Mouse (Mus musculus): Measurements from ENCODE around the gene Tpk1. TPM values are rescaled to one million over a fixed set of nuclear protein-coding genes. Genes with fewer than 3 reads are reported as not detected.

Gene Tpk1
- polyA plus RNA-seq, 1 experiment from 2014 or later, result 8.9 TPM

DNA sequence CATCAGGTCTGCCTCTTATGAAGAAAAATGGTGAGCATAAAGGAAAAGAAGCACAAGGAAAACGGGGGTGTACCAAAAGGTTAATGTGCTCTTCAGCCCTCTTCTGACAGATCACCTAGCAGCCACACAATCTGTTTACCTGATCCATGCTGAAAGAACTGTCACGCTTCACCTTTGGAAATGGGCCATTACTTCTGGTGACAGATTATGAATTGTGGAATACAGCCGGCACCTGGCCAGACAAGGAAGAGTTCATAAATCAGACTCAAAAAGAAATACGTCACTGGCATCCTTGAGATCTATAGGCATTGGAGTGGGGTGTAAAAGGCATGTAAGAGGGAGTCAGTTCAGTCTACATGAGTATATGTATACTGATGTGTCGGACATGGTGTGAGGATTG is 292.9 kb downstream of the Tpk1 start:
- Histone ChIP-seq H3K4me3 (replicated peaks) (no peak overlapping the region), H3K9me3 (replicated peaks) (no peaks in the 10 kb centered on the region), H3K27me3 (no peaks in the 10 kb centered on the region), H3K4me1 (no peaks in the 10 kb centered on the region), H3K9ac (no peak overlapping the region), H3K4me2 (replicated peaks) (no peak overlapping the region), H3K27ac (replicated peaks) (no peak overlapping the region), H3K36me3 (no peaks in the 10 kb centered on the region)
- 87% methylated on average over 5 of the region's 5 CpGs for WGBS
- ATAC-seq (ENCODE audit: insufficient number of reproducible peaks, low FRiP score, low TSS enrichment, low read depth), result no peak

DNA sequence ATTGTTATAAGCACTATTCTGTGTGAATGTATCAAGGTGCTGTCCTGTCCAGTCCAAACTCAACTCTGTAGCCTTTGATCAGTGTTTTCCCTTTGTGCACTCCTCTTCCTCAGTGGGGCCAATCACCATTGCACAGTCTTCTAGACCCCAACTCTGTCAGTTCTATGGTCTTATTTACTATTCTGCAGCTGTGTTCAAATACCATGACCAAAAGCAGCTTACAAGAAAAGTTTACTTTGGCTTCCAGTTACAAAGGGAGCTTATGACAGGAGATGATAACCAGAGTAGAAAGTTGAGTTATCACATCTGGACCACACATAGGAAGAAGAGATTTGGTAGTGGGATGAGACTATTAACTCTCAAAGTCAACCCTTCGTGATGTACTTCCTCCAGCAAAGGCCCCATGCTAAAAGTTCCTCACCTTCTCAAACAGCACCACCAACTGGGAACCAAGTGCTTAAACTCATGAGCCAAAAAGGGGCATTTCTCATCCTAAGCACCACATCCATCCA is 298.6 kb downstream of the Tpk1 start:
- Histone ChIP-seq H3K9me3 (replicated peaks) (no peaks in the 10 kb centered on the region), H3K27ac (replicated peaks) (no peak overlapping the region), H3K4me3 (replicated peaks) (no peak overlapping the region), H3K4me1 (no peaks in the 10 kb centered on the region), H3K4me2 (replicated peaks) (no peak overlapping the region), H3K27me3 (no peaks in the 10 kb centered on the region), H3K36me3 (no peaks in the 10 kb centered on the region), H3K9ac (no peak overlapping the region)
- no peak for ATAC-seq (ENCODE audit: insufficient number of reproducible peaks, low FRiP score, low TSS enrichment, low read depth)
- 72% methylated on average over 1 of the region's 1 CpGs for WGBS

DNA sequence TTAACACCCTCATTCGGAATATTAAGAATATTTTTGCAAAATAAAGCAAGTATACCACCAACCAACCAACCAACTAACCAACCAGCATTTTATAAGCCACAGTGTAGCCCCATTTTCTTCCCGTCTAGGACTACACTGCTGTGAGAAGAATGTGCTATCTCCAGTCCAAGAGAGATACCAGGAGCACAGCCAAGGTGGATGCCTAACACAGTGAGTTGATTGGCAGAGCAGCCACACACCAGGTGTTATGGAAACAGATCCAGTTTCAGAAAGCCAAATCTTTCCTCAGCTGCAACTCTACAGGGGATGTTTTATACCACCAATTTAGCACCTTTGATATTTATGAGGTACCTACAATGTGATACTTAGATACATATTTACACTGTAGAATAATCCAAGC is 299.1 kb downstream of the Tpk1 start:
- Histone ChIP-seq H3K4me3 (replicated peaks) (no peak overlapping the region), H3K4me2 (replicated peaks) (no peak overlapping the region), H3K9ac (no peak overlapping the region), H3K4me1 (no peaks in the 10 kb centered on the region), H3K9me3 (replicated peaks) (no peaks in the 10 kb centered on the region), H3K27me3 (no peaks in the 10 kb centered on the region), H3K36me3 (no peaks in the 10 kb centered on the region), H3K27ac (replicated peaks) (no peak overlapping the region)
- 73% methylated on average over 2 of the region's 2 CpGs for WGBS
- no peak for ATAC-seq (ENCODE audit: insufficient number of reproducible peaks, low FRiP score, low TSS enrichment, low read depth)

DNA sequence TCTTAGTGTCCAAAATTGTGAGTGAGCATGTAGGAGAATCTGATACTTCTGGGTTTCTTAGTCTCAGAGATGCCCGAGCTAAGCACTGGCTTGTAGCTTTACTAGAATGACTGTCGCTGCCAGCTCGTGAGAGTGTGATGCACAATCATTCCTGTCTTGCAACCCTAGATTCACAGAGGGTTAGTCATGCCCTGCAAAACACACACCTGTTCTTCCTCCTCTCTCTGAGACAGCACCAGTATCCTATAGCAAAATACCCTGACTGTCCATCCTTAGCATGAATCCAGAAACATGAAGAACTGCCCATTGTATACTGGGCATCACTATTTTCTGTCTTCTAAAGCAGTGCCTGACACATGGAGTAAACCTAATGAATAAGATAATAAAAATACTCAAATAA is 302.2 kb downstream of the Tpk1 start:
- Histone ChIP-seq H3K9ac (no peak overlapping the region), H3K4me3 (replicated peaks) (no peak overlapping the region), H3K4me2 (replicated peaks) (no peak overlapping the region), H3K9me3 (replicated peaks) (no peaks in the 10 kb centered on the region), H3K4me1 (no peaks in the 10 kb centered on the region; the same call in 1 of the 2 replicates), H3K27ac (replicated peaks) (no peak overlapping the region), H3K27me3 (no peaks in the 10 kb centered on the region), H3K36me3 (no peaks in the 10 kb centered on the region)
- no peak for ATAC-seq (ENCODE audit: insufficient number of reproducible peaks, low FRiP score, low TSS enrichment, low read depth)
- 67% methylated on average over 3 of the region's 3 CpGs for WGBS

DNA sequence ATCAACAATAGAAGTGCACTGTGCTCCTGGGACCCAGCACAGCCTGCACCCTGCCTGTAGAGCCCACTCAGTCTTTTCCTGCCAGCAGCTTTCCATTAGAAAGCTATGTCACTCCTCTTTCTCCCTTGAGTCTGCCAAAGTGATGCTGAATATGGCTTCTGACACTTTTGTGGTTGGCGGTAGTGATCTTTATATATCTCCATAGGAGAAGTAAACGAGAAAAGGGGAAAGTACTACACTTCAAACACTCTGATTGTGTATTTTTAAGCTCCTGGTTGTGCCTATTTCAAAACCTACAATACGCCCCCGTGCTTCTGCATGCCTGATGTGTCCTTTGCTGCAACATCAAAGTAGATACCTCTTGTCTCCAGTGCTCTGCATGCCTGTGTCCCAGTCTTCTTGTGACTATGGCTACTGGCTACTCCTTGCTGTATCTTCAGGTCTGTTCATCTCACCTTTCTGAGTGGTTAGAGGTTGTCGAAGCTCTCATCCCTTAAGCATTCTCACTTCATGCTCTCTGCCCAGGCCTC is 302.7 kb downstream of the Tpk1 start:
- Histone ChIP-seq H3K36me3 (no peaks in the 10 kb centered on the region), H3K4me3 (replicated peaks) (no peak overlapping the region), H3K27ac (replicated peaks) (no peak overlapping the region), H3K4me1 (no peaks in the 10 kb centered on the region; the same call in 1 of the 2 replicates), H3K4me2 (replicated peaks) (no peak overlapping the region), H3K27me3 (no peaks in the 10 kb centered on the region), H3K9ac (no peak overlapping the region), H3K9me3 (replicated peaks) (no peaks in the 10 kb centered on the region)
- no peak for ATAC-seq (ENCODE audit: insufficient number of reproducible peaks, low FRiP score, low TSS enrichment, low read depth)
- WGBS, result 81% methylated on average over 5 of the region's 5 CpGs

DNA sequence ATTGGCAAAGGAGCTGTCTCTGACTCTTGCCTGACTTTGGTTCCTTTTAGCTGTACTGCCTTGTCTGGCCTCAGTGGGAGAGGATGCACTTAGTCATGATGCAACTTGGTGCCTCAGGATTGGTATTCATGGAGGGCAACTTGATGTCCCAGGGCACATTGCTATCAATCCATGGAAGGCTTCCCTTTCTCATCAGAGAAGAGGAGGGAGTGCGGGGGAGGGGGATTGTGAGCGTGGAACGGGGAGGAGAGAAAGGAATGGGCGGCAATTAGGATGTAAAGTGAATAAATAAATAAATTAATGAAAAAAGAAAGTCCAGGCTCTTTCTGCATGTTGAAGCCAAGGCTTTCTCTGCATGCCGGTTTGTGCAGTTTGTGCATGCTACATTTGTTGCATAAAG is 304.8 kb downstream of the Tpk1 start:
- WGBS, result 55% methylated on average over 5 of the region's 5 CpGs

DNA sequence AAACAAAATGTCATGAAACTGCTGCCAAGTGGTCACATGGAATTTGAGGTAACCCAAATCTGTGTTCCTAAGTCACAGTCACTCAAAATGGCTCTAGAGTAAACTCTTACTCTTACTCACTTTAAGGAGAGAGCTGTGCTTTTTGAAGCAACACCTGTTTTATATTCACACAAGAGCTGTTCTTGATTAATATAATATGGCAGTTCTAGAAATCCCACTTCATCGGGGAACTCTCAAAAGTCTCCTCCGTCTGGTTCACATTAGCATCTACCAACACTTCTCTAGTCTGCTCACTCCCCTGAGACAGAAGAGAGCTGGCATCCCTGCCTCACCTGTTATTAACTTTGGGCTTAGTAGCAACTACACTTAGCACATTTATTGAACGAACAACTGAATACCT is 305.9 kb downstream of the Tpk1 start:
- Histone ChIP-seq H3K9ac (no peak overlapping the region), H3K9me3 (replicated peaks) (no peaks in the 10 kb centered on the region), H3K27me3 (no peaks in the 10 kb centered on the region), H3K36me3 (no peaks in the 10 kb centered on the region), H3K4me1 (no peaks in the 10 kb centered on the region; the same call in 1 of the 2 replicates), H3K4me3 (replicated peaks) (no peak overlapping the region), H3K27ac (replicated peaks) (no peak overlapping the region), H3K4me2 (replicated peaks) (no peak overlapping the region)
- ATAC-seq (ENCODE audit: insufficient number of reproducible peaks, low FRiP score, low TSS enrichment, low read depth), result no peak
- WGBS, result 27% methylated on average over 3 of the region's 3 CpGs

More for the DNA sequence above, 304.8 kb downstream of the Tpk1 start:
- no peak overlapping the region for H3K4me3 ChIP-seq (replicated peaks)
- no peak overlapping the region for H3K4me2 ChIP-seq (replicated peaks)
- no peaks in the 10 kb centered on the region for H3K9me3 ChIP-seq (replicated peaks)
- no peaks in the 10 kb centered on the region for H3K36me3 ChIP-seq
- H3K27me3 ChIP-seq, result no peaks in the 10 kb centered on the region
- no peaks in the 10 kb centered on the region; the same call in 1 of the 2 replicates for H3K4me1 ChIP-seq
- no peak for ATAC-seq (ENCODE audit: insufficient number of reproducible peaks, low FRiP score, low TSS enrichment, low read depth)
- H3K27ac ChIP-seq (replicated peaks), result no peak overlapping the region
- H3K9ac ChIP-seq, result no peak overlapping the region

DNA sequence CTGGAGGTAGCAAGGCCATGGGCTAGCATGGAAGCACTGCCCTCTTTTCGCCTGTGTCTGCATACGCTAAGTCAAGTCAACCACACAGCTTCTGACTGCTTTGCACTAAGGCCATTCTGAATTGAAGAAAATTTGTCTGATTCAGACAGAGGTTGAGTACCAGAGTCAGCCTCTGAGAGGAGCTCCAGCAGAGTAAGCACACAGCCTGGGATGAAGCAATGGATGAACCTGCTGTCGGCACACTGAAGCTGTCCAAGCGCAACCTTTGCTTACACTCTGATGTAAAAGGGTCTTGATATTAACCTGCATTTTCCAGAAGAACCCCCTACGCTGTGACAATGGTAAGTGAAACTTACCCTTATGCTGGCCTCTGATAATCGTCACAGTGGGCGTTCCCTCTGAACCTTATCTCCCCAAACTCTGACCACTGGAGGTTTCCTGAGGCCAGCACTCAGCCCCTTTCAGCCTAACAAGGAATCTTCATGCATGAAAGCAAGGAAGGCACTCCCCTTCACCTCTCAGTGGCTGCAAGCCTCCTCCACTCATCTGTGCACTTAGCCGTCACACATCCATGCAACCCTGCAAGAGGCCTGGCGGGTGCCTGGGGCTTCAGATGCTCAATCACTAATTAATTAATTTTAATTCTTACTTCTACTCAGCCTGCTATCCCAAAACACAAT is 311.4 kb downstream of the Tpk1 start:
- ATAC-seq (ENCODE audit: insufficient number of reproducible peaks, low FRiP score, low TSS enrichment, low read depth), result no peak
- no peak overlapping the region for H3K4me3 ChIP-seq (replicated peaks)
- no peaks in the 10 kb centered on the region for H3K36me3 ChIP-seq
- H3K4me1 ChIP-seq, result no peaks in the 10 kb centered on the region
- H3K4me2 ChIP-seq (replicated peaks), result no peak overlapping the region
- H3K9ac ChIP-seq, result no peak overlapping the region
- no peaks in the 10 kb centered on the region for H3K9me3 ChIP-seq (replicated peaks)
- H3K27ac ChIP-seq (replicated peaks), result no peak overlapping the region
- WGBS, result 85% methylated on average over 9 of the region's 9 CpGs
- H3K27me3 ChIP-seq, result no peaks in the 10 kb centered on the region

DNA sequence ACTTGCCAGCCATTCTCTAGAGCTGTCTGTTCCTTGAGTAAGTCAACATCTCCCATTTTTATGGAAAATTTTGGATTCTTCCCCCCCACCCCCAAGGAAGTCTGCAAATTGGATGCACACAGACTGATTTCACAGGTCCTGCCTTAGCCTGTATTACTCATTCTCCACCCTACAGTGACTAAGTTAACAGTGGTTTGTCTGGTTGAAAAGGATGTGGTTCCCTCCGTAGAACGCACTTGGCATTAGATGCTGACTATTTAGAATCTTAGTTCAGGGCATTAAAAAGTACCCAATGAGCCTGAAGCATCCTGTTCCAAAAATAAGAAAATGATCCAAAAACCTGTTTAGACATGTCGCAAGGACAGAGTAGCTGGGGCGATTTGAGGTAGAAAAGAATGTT is 312.6 kb downstream of the Tpk1 start:
- H3K4me1 ChIP-seq, result no peaks in the 10 kb centered on the region
- H3K27me3 ChIP-seq, result no peaks in the 10 kb centered on the region
- H3K36me3 ChIP-seq, result no peaks in the 10 kb centered on the region
- H3K9me3 ChIP-seq (replicated peaks), result no peaks in the 10 kb centered on the region
- no peak overlapping the region for H3K4me3 ChIP-seq (replicated peaks)
- ATAC-seq (ENCODE audit: insufficient number of reproducible peaks, low FRiP score, low TSS enrichment, low read depth), result no peak
- no peak overlapping the region for H3K9ac ChIP-seq
- H3K27ac ChIP-seq (replicated peaks), result no peak overlapping the region
- H3K4me2 ChIP-seq (replicated peaks), result no peak overlapping the region
- WGBS, result 70% methylated on average over 4 of the region's 4 CpGs

DNA sequence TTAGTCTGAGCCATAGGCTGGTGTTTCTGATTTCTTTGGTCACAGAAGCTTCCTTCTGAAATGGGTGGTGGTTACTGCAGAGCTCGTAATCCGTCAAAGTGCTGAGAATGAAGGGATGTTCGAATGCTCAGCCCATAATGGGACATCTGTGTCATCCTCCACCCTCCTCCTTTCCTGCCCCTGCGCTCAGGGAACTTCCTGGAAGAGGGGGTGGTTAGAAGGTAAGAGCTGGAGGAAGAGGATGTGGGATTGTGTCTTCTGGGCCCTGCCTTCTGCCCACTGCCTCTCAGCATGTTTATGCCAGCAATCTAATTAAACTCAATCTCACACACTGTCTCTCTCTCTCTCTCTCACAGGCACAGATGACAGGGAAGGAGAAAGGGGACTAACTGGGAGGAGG is 317.0 kb downstream of the Tpk1 start:
- no peaks in the 10 kb centered on the region for H3K36me3 ChIP-seq
- 54% methylated on average over 4 of the region's 4 CpGs for WGBS
- no peak overlapping the region for H3K4me3 ChIP-seq (replicated peaks)
- no peak overlapping the region for H3K9ac ChIP-seq
- no peak overlapping the region for H3K4me2 ChIP-seq (replicated peaks)
- no peaks in the 10 kb centered on the region for H3K27me3 ChIP-seq
- H3K27ac ChIP-seq (replicated peaks), result no peak overlapping the region
- ATAC-seq (ENCODE audit: insufficient number of reproducible peaks, low FRiP score, low TSS enrichment, low read depth), result no peak
- H3K4me1 ChIP-seq, result no peaks in the 10 kb centered on the region
- H3K9me3 ChIP-seq (replicated peaks), result no peaks in the 10 kb centered on the region

DNA sequence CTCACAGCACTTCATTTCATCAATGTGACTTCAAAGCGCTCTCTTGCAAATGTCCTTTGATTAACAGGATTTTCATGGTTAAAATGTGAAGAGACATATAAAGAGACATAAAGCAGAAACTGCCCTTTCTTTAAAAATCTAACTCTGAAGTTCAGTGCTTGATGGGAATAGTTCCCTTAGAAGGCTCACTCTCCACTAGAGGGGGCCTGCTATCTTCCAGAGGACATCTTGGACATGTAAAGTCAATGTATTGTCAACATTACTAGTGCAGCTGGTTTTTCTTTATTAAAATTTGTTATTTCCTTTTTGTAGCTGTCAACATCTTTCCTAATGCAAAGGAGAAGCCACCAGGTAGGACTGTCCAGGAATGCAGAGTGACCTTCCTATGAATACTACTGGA is 318.4 kb downstream of the Tpk1 start:
- ATAC-seq (ENCODE audit: insufficient number of reproducible peaks, low FRiP score, low TSS enrichment, low read depth), result no peak
- no peak overlapping the region for H3K4me2 ChIP-seq (replicated peaks)

DNA sequence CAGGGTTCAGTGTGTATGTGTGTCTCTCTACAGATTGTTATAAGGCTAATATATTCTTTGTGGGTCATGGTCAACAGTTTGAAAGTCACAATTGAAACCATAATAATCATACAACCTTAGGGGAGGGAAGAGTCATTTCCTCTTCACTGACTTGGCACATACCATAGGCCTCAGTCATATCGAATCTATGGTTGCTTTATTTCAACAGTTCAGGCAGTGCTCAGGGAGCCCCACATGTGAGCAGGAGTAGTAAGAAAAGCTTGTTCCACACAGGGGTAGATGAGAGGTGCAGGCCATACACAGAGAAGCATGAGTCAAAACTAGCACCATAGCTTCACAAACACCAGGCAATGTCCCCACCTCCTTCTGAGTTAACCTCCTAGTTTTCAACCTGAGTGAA is 323.1 kb downstream of the Tpk1 start:
- Histone ChIP-seq H3K36me3 (no peaks in the 10 kb centered on the region), H3K4me2 (replicated peaks) (no peak overlapping the region), H3K4me1 (no peaks in the 10 kb centered on the region), H3K27me3 (no peaks in the 10 kb centered on the region), H3K27ac (replicated peaks) (no peak overlapping the region), H3K4me3 (replicated peaks) (no peak overlapping the region), H3K9ac (no peak overlapping the region), H3K9me3 (replicated peaks) (no peaks in the 10 kb centered on the region)
- ATAC-seq (ENCODE audit: insufficient number of reproducible peaks, low FRiP score, low TSS enrichment, low read depth), result no peak
- WGBS, result 63% methylated on average over 1 of the region's 1 CpGs

More for the DNA sequence above, 318.4 kb downstream of the Tpk1 start:
- Histone ChIP-seq H3K9ac (no peak overlapping the region), H3K36me3 (no peaks in the 10 kb centered on the region), H3K27me3 (no peaks in the 10 kb centered on the region), H3K4me1 (no peaks in the 10 kb centered on the region), H3K27ac (replicated peaks) (no peak overlapping the region), H3K4me3 (replicated peaks) (no peak overlapping the region), H3K9me3 (replicated peaks) (no peaks in the 10 kb centered on the region)
- WGBS, result 89% methylated on average over 1 of the region's 1 CpGs

All from embryonic facial prominence, embryonic 15.5 days (tissue).